Mouse (Mus musculus): ENCODE data around the gene Zcchc10.

DNA sequence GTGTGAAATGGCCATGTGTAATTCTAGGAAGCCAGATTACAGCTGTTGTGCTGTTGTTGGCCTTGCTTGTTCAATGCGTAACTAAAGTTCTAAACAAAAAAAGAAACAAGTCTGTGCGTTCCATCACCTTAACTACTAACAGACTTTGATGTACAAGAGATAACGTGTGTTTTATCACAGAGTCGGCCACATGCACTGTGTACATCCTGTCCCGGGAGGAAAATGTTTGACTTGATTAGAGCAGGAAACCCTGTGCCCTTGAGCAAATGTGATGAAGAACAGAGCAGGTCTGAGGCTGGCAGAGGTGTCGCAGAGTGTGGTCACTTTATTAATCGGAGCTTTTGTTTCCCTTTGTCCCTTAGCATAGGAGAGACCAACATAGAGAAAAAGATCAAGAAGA is 5.8 kb downstream of the Zcchc10 start:
- no peak for TF ChIP-seq CTCF (IDR thresholded peaks at IDR 0.05; ENCODE audit: extremely low read depth, insufficient read depth, insufficient read length, insufficient replicate concordance)
- no peak for TF ChIP-seq POLR2A (IDR thresholded peaks at IDR 0.05; ENCODE audit: low read depth, low read length)
